Mouse (Mus musculus): Measurements from ENCODE around the gene Large1.

DNA sequence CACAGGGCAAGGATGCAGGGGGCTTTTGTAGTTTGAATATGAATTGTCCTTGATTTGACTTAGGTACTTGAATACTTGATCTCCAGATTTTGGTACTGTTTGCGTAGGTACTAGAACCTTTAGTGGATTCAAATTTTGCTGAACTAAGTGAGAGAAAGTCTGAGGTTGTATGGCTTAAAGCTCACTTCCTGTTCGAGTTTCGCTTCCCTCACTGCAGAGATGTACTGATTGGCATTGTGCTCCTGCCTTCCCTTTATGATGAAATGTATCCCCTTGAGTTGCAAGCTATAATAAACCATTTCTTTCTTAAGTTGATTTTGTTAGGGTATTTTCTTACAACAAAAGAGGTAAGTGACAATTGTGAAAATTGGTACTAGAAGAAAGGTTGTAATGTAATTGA is 253.8 kb downstream of the Large1 start:
- TF ChIP-seq ZC3H11A (IDR thresholded peaks at IDR 0.05; ENCODE audit: borderline replicate concordance, low read depth, low read length) (no peak), CHD2 (IDR thresholded peaks at IDR 0.05; ENCODE audit: low read depth, low read length) (no peak), HCFC1 (IDR thresholded peaks at IDR 0.05; ENCODE audit: borderline replicate concordance, insufficient read depth, low read length) (no peak)
